Mouse (Mus musculus): ENCODE data around the gene Hlcs.

Gene Hlcs

GRCm38 (mm10) chr16:94205528-94206484 is 107.6 kb downstream of the Hlcs start:
- DNase-seq = no peak

- no peak for DNase-seq
Measured at GRCm38 (mm10) chr16:94201387-94201786, 112.0 kb downstream of the Hlcs start.

DNA sequence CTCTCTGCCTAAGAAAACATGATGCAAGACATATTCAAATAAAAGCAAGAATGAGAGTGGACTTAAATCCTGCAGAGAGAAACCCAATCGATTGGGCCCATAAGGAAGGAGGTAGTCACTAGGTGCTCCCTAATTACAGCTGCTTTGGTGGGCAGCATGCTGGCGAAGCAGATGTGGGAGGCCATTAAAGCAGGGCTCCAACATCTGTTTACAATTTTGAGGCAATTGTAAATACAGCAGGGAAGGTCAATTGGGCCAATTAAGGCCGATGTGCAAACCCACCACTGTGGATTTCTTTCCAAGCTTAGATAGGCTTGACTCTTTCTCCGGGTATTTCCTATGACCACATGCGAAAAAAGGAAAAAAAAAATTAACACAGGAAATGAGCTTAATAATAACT is 117.5 kb downstream of the Hlcs start:
- no peak for DNase-seq

DNA sequence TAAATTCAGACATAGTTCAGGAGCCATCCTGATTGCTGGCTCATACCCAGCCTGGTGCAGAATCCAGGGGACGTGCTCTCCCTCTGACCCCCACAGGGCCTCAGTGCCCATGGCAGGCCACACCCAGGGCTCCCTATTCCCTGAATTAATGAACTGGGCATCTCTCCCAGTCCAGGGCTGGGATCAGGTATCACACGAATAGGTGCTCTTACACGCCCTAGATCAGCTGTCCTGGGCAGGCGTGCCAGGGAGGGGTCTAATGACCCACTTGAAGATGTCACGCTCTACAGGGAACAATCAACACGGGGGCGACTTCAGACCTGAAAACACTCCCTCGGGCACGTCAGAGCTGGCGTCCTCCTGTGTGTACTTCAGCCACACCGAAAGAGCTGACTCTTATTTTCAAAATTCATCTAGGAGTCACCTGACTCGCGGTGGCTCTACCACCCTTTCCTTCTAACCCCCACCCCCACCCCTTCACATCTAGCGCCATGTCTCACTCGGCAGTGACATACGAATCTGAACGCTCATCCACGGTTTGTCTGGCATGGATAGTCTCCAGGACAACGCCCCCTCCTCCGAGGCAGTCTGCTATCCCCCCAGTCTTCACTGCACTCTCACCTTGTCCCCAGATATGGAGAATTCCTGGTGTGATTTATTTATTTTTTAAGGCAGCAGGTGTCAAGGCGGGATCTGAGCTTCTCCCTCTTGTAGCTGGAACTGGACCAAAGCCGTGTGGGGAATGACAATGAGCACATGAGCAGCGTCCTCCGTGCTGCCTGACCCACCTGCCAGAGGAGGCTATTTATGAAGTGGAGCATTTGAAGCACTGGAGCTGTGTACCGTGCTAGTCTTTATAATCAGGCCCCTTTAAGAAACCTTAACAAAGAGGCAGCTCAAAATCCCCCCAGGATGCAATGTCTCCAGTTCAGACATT is 121.7 kb downstream of the Hlcs start:
- no peak for DNase-seq

DNA sequence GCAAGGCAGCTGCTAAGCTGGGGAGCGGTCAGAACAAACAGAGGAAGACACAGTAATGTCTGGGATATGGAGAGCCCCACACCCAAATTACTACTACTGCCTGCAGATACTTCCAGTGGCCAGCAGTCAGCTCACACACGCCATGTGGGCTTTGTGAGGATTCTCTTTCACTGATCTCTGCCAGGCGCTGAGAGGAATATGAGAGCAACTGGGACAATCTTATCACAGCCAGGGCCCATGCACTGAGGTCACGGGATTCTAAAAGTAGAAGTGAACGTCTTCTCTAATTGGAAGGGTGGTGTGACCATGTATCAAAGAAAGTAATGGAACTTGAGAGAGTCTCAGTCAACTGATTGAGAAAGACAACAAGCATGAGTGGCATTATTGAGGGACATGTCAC is 123.1 kb downstream of the Hlcs start:
- DNase-seq = no peak

GRCm38 (mm10) chr16:94186526-94186925 is 126.8 kb downstream of the Hlcs start:
- no peak for DNase-seq

DNA sequence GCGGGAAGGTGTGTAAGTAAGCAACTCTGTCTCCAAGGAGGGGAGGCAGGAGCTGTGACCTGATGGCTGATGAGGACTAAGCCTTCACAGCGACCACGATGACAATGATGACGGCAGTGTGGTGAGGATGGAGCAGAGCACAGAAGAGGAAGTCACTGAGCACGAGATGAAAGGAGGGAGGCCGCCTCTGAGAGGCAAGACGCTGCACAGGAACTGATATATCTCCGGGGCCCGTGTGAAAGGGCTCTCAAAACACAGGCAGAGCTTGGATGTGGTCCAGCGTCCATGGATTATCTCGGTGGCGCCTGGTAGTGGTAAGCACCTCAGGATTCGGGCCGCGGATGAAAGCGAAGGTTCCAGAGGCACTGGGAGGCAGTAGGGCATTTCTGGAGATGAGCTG is 127.9 kb downstream of the Hlcs start:
- DNase-seq = no peak

DNA sequence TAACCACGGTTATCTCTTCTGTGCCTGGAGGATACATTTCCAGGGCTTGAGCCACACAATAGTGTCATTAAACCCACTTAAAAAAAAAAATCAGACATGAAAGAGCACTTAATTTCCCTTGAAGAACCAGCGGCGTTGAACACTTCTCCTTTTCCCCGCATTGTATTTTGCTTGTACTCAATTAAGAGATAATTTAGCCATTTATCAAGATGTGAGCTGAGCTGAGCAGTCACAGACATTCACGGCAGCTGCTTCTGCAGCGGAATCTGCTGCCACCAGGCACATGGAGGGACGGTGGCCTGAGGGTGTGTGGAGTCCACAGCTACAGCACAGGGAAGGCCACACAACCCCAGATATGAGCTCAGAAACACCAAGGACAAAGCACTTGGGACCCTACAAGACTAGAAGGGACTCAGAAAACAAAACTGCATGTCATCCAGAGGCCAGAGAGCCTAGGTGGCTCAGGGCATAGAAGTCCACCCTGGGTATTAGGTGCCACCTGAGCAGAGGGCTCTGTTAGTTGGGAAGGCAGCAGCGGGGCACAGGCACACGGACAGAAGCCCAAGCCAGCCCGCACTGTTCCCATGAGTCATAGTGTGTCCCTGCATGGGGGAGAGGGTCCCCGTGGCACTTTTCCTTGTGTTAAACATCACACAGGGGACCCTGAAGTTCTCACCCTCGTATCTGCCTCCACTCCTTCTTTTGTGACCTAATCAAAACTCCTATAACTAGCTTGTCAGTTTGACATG is 133.1 kb downstream of the Hlcs start:
- DNase-seq = no peak

DNA sequence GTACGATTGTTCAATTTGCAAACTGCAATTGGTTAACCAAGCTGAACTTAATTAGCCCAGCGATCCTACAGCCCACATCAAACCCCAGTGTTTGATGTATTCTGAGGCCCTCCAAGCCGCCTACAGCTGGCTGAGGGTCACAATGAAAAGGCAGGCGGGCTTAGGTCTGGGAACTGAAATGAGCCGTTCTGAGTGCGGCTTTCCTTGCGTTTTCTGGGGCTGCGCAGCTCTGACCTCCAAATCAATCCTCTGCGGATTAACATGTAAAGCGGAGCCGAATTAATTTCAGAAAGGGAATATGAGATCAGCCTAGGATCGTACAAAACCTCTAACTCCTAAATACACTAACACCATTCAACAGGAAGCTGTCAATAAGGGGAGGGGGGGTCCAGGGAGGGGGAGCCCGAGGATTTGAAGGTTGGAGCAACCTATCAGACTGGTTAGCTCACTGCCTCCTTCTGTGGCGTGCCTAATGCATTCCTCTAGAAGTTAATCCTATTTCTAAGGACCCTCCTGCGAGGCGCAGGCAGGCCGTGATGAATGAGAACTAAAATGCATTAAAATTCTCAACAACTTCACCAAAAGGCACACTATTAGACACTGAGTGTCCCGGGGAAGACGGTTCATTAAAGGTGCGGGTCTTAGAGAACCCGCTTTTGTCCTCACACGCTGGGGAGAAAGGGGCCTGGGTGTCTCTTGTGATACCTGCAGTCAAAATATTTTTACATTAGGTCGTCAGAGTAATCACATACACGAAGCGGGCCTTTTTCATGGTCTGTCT is 133.8 kb downstream of the Hlcs start:
- no peak for DNase-seq

- no peak for DNase-seq
Measured at GRCm38 (mm10) chr16:94178441-94179220, 134.7 kb downstream of the Hlcs start.

- no peak for DNase-seq
Measured at GRCm38 (mm10) chr16:94176997-94177857, 136.1 kb downstream of the Hlcs start.

GRCm38 (mm10) chr16:94175366-94175986 is 137.9 kb downstream of the Hlcs start:
- DNase-seq = no peak

DNA sequence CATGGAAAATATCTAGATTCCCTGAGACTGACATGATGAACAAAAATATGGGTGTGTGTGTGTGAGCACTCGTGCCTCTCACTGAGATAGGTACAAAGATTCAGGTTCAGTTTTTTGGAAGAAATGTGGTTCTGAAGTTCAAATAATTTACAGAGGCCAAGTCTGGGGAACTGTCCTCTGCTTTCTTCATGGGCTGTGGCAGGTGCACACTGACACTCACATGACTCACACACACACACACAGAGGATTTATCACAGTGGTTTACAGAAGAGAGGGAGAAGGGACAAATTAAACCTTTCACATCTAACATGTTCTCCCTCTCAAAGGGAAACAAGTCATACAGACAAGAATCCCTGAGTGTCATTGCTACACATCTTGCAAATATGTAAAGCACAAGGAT is 140.0 kb downstream of the Hlcs start:
- DNase-seq = no peak

- DNase-seq = no peak
Measured at GRCm38 (mm10) chr16:94170218-94170617, 143.2 kb downstream of the Hlcs start.

GRCm38 (mm10) chr16:94168655-94169545 is 144.5 kb downstream of the Hlcs start:
- no peak for DNase-seq

DNA sequence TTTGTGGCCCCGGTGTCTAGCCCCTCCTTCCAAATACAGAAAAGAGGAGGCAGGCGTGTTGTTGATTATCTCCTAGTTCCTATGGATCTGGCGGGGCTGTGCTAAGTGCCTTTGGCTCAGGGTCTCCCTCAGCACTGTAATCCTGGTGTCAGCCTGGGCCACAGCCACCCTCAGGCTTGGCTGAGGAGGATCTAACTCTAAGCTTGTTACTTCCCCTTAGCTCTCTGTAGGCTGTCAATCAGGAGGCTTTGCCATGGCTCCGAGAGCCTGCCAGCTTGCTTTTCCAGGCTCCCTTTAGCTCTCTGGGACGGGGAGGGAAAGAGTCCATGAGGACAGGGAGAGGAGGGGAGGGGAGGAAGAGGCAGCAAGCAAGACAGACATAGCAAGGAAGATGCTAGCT is 148.4 kb downstream of the Hlcs start:
- DNase-seq = no peak

DNA sequence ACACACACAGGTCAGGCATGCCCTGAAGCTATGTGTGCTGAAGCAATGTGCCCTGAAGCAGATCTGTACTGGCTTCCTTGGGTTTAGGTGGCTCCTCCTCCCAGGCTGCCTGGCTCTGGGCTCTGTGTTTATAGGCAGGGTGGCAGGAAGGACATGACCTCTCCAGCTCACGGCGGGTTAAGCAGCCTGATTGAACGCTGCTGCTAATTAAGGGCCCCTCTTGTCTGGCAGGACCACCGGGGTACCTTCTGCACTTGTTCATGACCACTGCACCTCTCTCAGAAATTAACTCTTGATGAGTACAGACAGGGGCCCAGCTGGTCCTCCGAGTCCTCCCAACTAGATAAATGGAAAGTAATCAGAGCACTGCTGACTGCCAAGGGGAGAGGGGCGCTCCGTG is 149.1 kb downstream of the Hlcs start:
- DNase-seq = no peak

DNA sequence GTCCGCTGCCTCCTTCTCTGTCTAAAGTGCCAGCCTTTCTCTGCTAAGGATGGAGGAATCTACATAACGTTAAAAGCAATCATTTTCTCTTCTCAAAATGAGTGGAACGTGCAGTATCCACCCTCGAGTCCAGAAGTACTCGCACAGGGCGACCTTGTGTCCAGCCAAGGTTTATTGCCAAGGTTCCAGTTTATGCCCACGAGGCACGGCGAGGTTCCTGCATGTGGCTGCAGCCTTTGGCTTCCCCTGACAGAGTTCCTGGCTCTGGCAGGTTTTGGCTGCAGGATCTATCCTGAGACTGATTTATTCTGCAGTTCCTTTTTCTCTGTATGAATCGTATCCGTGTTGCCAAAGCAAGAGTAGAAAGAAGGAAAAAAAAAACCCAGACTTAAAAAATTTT is 150.3 kb downstream of the Hlcs start:
- no peak for DNase-seq

- DNase-seq = no peak
Measured at GRCm38 (mm10) chr16:94162000-94162399, 151.4 kb downstream of the Hlcs start.

Data from right cerebral cortex, postnatal 4 days (tissue).